Mouse (Mus musculus): Measurements from ENCODE around the gene Hk3.

DNA sequence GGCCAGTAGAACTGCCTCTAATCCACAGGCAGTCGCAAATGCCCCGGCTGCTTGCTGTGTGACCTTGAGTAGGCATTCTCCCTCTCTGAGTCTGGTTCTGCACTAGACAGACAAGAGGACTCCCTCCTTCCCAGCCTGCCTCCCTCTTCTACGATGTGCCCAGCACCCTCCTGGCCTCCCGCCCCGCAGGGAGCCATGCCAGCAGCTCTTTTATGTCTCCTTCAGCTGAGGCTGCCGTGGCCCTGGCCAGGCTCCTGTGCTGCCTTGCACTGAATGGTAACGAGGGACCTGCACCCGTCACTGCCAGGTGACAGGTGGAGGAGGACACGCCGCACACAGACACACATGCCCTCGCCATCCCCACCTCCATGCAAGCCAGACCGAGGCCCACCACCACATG lies 40.2 kb downstream of the Hk3 start:
- TF ChIP-seq TAL1 (conservative IDR thresholded peaks at IDR 0.05; ENCODE audit: low read depth, low read length), result no peak
- TF ChIP-seq CTCF (IDR thresholded peaks at IDR 0.05; ENCODE audit: low read depth, low read length), result no peak
- no peak for TF ChIP-seq GATA1 (IDR thresholded peaks at IDR 0.05; ENCODE audit: borderline replicate concordance, low read length)

All from G1E (cell line).